Mouse (Mus musculus): ENCODE results near the gene Siglecf. TPM values are rescaled to one million over a fixed set of nuclear protein-coding genes. Genes with fewer than 3 reads are reported as not detected.

The Siglecf gene
- total and polyA plus RNA-seq, 2 experiments from 2014 or later, result 0.30 TPM; not detected in 1

- WGBS, result 70% methylated on average over 4 of the region's 4 CpGs
Observed at GRCm38 (mm10) chr7:43328101-43328500, 23.0 kb upstream of the Siglecf start.

GRCm38 (mm10) chr7:43333203-43333602 lies 17.9 kb upstream of the Siglecf start:
- WGBS, result 47% methylated on average over 5 of the region's 7 CpGs

More at GRCm38 (mm10) chr7:43328101-43328500, 23.0 kb upstream of the Siglecf start:
- ATAC-seq (no peak), DNase-seq (ENCODE audit: low spot score) (no peak)
- no peak overlapping the region for H3K9ac ChIP-seq (replicated peaks; ENCODE audit: low read length)
- no peak overlapping the region for H3K27ac ChIP-seq
- no peak overlapping the region for H3K4me2 ChIP-seq (ENCODE audit: low read depth, low read length)
- no peaks in the 10 kb centered on the region for H3K27me3 ChIP-seq (ENCODE audit: insufficient read depth, low read length)
- H3K9me3 ChIP-seq (ENCODE audit: low read length), result no peaks in the 10 kb centered on the region
- no peaks in the 10 kb centered on the region for H3K36me3 ChIP-seq (ENCODE audit: insufficient read depth, low read length)
- no peak overlapping the region for H3K4me3 ChIP-seq (ENCODE audit: low read length)
- no peaks in the 10 kb centered on the region for H3K4me1 ChIP-seq (ENCODE audit: insufficient read depth, low read length)
- no peak for TF ChIP-seq CTCF (IDR thresholded peaks at IDR 0.05; ENCODE audit: low read depth)

GRCm38 (mm10) chr7:43333899-43334298 lies 17.2 kb upstream of the Siglecf start:
- Histone ChIP-seq H3K4me1 (ENCODE audit: insufficient read depth, low read length) (no peaks in the 10 kb centered on the region), H3K36me3 (ENCODE audit: insufficient read depth, low read length) (no peaks in the 10 kb centered on the region), H3K4me2 (ENCODE audit: low read depth, low read length) (no peak overlapping the region), H3K27ac (no peak overlapping the region), H3K27me3 (ENCODE audit: insufficient read depth, low read length) (no peaks in the 10 kb centered on the region), H3K9me3 (ENCODE audit: low read length) (no peaks in the 10 kb centered on the region), H3K4me3 (ENCODE audit: low read length) (no peak overlapping the region), H3K9ac (replicated peaks; ENCODE audit: low read length) (no peak overlapping the region)
- no peak for TF ChIP-seq CTCF (IDR thresholded peaks at IDR 0.05; ENCODE audit: low read depth)
- DNase-seq (ENCODE audit: low spot score) (peak; percentile 58), ATAC-seq (peak; percentile 62)
- 63% methylated on average over 2 of the region's 2 CpGs for WGBS

More at GRCm38 (mm10) chr7:43333203-43333602, 17.9 kb upstream of the Siglecf start:
- no peaks in the 10 kb centered on the region for H3K27me3 ChIP-seq (ENCODE audit: insufficient read depth, low read length)
- H3K36me3 ChIP-seq (ENCODE audit: insufficient read depth, low read length), result no peaks in the 10 kb centered on the region
- peak; percentile 54 for TF ChIP-seq CTCF (IDR thresholded peaks at IDR 0.05; ENCODE audit: low read depth)
- no peak for ATAC-seq
- H3K4me1 ChIP-seq (ENCODE audit: insufficient read depth, low read length), result no peaks in the 10 kb centered on the region
- no peak overlapping the region for H3K4me2 ChIP-seq (ENCODE audit: low read depth, low read length)
- no peak overlapping the region for H3K27ac ChIP-seq
- H3K4me3 ChIP-seq (ENCODE audit: low read length), result no peak overlapping the region
- no peak for DNase-seq (ENCODE audit: low spot score)
- H3K9ac ChIP-seq (replicated peaks; ENCODE audit: low read length), result no peak overlapping the region
- no peaks in the 10 kb centered on the region for H3K9me3 ChIP-seq (ENCODE audit: low read length)

GRCm38 (mm10) chr7:43340771-43341170 lies 10.4 kb upstream of the Siglecf start:
- Histone ChIP-seq H3K9me3 (ENCODE audit: low read length) (no peaks in the 10 kb centered on the region), H3K36me3 (ENCODE audit: insufficient read depth, low read length) (no peaks in the 10 kb centered on the region), H3K4me1 (ENCODE audit: insufficient read depth, low read length) (no peaks in the 10 kb centered on the region), H3K9ac (replicated peaks; ENCODE audit: low read length) (no peak overlapping the region), H3K27ac (no peak overlapping the region), H3K4me2 (ENCODE audit: low read depth, low read length) (no peak overlapping the region), H3K27me3 (ENCODE audit: insufficient read depth, low read length) (no peaks in the 10 kb centered on the region), H3K4me3 (ENCODE audit: low read length) (no peak overlapping the region)
- DNase-seq (ENCODE audit: low spot score) (no peak), ATAC-seq (no peak)
- 77% methylated on average over 4 of the region's 4 CpGs for WGBS
- TF ChIP-seq CTCF (IDR thresholded peaks at IDR 0.05; ENCODE audit: low read depth), result no peak

- Histone ChIP-seq H3K9me3 (ENCODE audit: low read length) (no peaks in the 10 kb centered on the region), H3K36me3 (ENCODE audit: insufficient read depth, low read length) (no peaks in the 10 kb centered on the region), H3K4me3 (ENCODE audit: low read length) (no peak overlapping the region), H3K4me2 (ENCODE audit: low read depth, low read length) (no peak overlapping the region), H3K27ac (no peak overlapping the region), H3K4me1 (ENCODE audit: insufficient read depth, low read length) (no peaks in the 10 kb centered on the region), H3K9ac (replicated peaks; ENCODE audit: low read length) (no peak overlapping the region), H3K27me3 (ENCODE audit: insufficient read depth, low read length) (no peaks in the 10 kb centered on the region)
- WGBS, result 87% methylated on average over 5 of the region's 5 CpGs
- TF ChIP-seq CTCF (IDR thresholded peaks at IDR 0.05; ENCODE audit: low read depth), result no peak
- ATAC-seq, result no peak
- DNase-seq (ENCODE audit: low spot score), result no peak
Observed at GRCm38 (mm10) chr7:43343191-43343590, 8.0 kb upstream of the Siglecf start.

- H3K27ac ChIP-seq, result no peak overlapping the region
- WGBS, result 79% methylated on average over 2 of the region's 2 CpGs
- no peak for TF ChIP-seq CTCF (IDR thresholded peaks at IDR 0.05; ENCODE audit: low read depth)
- H3K27me3 ChIP-seq (ENCODE audit: insufficient read depth, low read length), result no peaks in the 10 kb centered on the region
- H3K9me3 ChIP-seq (ENCODE audit: low read length), result no peaks in the 10 kb centered on the region
- no peak overlapping the region for H3K4me2 ChIP-seq (ENCODE audit: low read depth, low read length)
- H3K4me3 ChIP-seq (ENCODE audit: low read length), result no peak overlapping the region
- no peak overlapping the region for H3K9ac ChIP-seq (replicated peaks; ENCODE audit: low read length)
- DNase-seq (ENCODE audit: low spot score), result no peak
- no peaks in the 10 kb centered on the region for H3K36me3 ChIP-seq (ENCODE audit: insufficient read depth, low read length)
- H3K4me1 ChIP-seq (ENCODE audit: insufficient read depth, low read length), result no peaks in the 10 kb centered on the region
- no peak for ATAC-seq
Observed at GRCm38 (mm10) chr7:43344020-43344419, 7.1 kb upstream of the Siglecf start.

GRCm38 (mm10) chr7:43344491-43344890 lies 6.7 kb upstream of the Siglecf start:
- WGBS, result 83% methylated on average over 4 of the region's 4 CpGs
- TF ChIP-seq CTCF (IDR thresholded peaks at IDR 0.05; ENCODE audit: low read depth), result no peak
- Histone ChIP-seq H3K4me3 (ENCODE audit: low read length) (no peak overlapping the region), H3K4me2 (ENCODE audit: low read depth, low read length) (no peak overlapping the region), H3K27me3 (ENCODE audit: insufficient read depth, low read length) (no peaks in the 10 kb centered on the region), H3K4me1 (ENCODE audit: insufficient read depth, low read length) (no peaks in the 10 kb centered on the region), H3K9me3 (ENCODE audit: low read length) (no peaks in the 10 kb centered on the region), H3K27ac (no peak overlapping the region), H3K9ac (replicated peaks; ENCODE audit: low read length) (no peak overlapping the region), H3K36me3 (ENCODE audit: insufficient read depth, low read length) (no peaks in the 10 kb centered on the region)
- DNase-seq (ENCODE audit: low spot score), result no peak
- no peak for ATAC-seq
